Mouse (Mus musculus) erythroid progenitor cell, adult 5-6 weeks (primary cell): ENCODE results near the gene Plcg2. TPM values are rescaled to one million over a fixed set of nuclear protein-coding genes. Genes with fewer than 3 reads are reported as not detected.

Source experiments
- ATAC-seq: replicated peaks from 2 replicates; pipeline ENCODE4 v1.8.0; 2016; ENCODE audit warnings: moderate number of reproducible peaks, mild to moderate bottlenecking, moderate TSS enrichment, inconsistent platforms; ENCODE audit not compliant: poor library complexity, low FRiP score, severe bottlenecking
- total RNA-seq, 2 experiments: library from RNA; stranded (forward) in 1 of 2; stranded (reverse) in 1 of 2; fragments of 150-400 nt in 1 of 2; fragments of 186-747, 209-891 nt in 1 of 2; gene quantifications; 2 replicates each; pipeline versions ENCODE4 v1.2.3 to v1.2.4; 2015 to 2017; ENCODE audit warnings: low replicate concordance in 2 of 2

Plcg2 gene
- total RNA-seq, 2 experiments from 2014 or later = 8.5 to 16.8 TPM

DNA sequence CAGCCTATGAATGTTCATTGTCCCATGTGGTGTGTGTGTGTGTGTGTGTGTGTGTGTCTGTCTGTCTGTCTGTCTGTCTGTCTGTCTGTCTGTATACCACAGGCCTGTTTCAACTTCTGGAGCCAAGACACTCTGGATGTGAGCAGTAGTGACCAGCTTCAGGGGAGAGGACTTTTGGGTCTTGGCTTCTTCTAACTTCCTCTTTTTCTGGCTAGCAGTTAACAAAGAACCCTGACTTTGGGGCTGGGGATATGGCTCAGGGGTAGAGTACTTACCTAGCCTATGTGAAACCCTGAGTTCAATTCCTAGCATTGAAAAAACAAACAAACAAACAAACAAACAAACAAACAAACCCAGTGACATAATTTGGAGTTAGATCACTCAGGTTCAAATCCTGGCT, 44.9 kb downstream of the Plcg2 start:
- ATAC-seq = no peak

DNA sequence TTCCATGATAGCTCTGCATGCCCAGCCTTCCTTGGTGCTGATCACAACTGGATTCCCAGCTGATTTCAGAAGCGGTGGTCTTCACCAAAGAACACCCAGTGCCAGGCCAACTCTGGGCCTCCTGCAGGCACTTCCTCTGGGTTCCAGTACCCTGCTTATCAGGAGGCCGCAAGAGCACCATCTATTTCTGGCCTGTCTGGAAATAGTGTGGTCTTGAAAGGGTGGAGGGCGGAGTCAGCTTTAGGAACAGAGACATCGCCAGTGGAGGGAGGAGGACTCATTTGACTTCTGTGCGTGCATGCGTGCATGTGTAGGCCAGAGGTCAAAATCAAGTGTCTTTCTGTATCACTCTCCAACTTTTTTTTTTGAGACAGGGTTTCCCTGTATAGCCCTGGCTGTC, 45.7 kb downstream of the Plcg2 start:
- no peak for ATAC-seq

DNA sequence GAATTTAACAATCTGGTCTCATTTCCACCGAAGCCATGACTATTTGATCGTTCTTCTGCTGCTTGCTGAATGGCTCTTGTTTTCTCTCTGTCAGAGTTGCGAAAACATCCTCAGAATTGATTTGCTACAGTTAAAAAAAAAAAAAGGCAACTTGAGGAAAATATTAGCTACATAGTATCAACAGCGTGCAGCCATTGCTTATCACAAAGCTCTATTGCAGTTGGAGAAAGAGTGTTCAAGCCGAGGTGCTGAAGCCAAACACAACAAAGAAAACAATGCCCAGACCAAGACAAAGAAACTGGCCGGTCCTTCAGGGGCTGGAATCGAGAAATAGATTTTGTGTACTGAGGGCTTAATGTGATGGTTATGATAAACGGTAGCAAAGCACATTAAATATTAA, 47.0 kb downstream of the Plcg2 start:
- ATAC-seq = no peak

GRCm38 (mm10) chr8:117546386-117546785, 48.3 kb downstream of the Plcg2 start:
- no peak for ATAC-seq

GRCm38 (mm10) chr8:117547945-117548344, 49.9 kb downstream of the Plcg2 start:
- 0 out of 2 replicates have a peak, but pooled peaks have one; percentile 25 for ATAC-seq

DNA sequence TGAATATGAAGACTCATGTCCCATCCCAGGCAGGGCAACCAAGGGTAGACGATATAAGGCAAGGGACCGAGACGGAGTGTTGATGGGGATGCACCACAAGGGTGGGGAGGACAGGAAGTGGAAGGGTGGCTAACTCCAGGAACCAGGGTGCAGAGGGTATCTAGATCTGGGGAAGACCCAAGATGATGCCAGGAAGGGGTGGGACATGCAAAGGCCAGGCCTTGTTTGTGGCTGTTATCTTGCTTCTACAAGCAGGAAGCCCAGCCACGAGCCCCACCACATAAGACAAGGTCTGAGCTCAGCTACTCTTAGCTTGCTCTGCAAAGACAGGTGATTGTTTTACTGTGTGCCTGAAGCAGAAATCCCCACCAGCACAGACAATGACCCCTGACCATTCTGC, 50.4 kb downstream of the Plcg2 start:
- ATAC-seq = no peak

DNA sequence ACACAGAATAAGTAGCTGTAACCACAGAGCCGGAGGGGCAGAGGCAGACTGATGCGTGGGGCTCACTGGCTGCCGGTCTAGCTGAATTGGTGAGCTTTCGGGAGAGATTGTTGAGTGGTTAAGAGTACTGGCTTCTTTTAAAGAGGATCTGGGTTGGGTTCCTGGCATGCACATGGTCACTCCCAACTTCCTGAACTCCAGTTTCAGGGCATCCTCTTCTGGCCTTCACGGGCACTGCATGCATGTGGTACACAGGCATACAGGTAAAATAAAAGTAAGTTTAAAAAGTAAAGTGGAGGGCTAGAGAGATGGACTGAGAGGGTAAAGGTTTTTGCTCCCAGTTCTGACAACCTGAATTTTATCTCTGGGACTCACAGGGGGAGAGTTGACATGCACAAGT, 52.4 kb downstream of the Plcg2 start:
- ATAC-seq = no peak

DNA sequence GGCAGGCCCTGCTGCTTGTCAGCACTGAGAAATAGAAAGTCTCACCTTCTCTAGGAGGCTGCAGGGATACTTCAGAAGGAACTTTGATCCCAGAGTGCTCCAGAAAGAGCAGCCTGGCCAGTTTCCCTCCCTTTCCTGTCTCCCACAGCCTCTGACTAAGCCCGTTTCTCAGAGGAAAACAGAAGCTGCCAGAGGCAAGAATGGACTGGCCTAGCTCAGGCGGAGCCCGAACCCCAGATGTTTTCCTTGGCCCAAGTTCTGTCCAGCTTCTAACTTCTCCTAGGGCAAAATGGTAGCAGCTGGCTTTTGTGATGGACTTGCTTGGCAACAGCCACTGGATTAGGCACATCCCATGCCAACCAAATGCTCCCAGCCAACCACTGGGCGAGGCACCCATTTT, 62.9 kb downstream of the Plcg2 start:
- ATAC-seq = no peak

GRCm38 (mm10) chr8:117561735-117562361, 63.8 kb downstream of the Plcg2 start:
- no peak for ATAC-seq

GRCm38 (mm10) chr8:117562445-117563014, 64.4 kb downstream of the Plcg2 start:
- no peak for ATAC-seq

DNA sequence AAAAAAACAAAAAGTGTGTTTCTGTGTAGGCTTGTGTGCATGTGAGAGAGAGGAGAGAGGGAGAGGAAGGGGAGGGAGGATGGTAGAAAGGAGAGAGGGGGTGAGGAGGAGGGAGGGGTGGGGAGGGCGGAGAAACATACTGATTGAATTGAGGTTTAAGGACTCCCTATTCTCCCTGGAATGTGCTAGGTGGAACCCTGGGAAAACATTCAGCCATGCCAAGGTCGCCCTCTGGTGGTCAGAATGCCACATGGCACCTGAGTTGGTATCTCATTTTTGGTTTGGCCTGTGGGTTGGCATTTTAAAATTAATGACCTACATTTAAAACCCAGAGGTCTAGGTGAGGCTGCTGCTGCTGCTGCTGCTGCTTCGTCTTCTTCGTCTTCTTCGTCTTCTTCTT, 71.3 kb downstream of the Plcg2 start:
- ATAC-seq = no peak

GRCm38 (mm10) chr8:117576291-117576785, 78.2 kb downstream of the Plcg2 start:
- no peak for ATAC-seq

- no peak for ATAC-seq
These were observed 79.0 kb downstream of the Plcg2 start for GRCm38 (mm10) chr8:117577059-117577458.

DNA sequence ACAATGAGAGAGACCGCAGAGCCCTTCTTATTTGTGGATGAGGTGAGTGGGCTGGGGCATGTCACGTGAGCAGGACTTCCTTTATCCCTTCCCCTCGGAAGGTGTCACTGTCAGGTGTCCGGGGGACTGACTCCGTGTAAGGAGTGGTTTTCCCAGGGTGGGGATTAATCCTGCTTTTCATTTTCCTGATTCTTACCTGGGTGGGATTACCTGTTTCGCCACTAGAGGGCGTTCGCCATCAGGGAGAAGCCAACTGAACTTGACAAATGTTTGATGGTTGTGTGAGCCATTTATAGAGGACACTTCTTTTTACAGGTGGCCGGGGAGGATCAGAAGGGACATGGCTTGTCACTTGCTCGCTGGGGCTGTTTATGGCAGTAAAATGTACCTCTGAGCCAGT, 79.8 kb downstream of the Plcg2 start:
- peak; percentile 25; the same call in 1 of the 2 replicates for ATAC-seq

DNA sequence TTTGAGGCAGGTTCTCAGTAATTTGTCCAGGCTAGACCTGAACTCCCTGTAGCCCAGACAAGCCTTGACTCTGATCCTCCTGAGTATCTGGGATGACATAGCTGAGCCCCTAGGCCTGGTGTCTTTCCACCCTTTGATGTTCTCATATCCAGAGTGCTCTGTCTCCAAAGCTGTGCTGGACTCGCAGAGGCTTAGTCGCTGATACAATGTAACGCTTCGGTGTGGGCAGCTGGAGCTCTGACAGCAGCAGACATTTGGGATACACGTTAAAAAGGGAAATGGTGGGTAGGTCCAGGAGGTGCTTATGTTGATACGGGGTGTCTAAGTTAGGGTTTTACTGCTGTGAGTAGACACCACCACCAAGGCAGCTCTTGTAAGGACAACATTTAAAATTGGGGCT, 80.8 kb downstream of the Plcg2 start:
- ATAC-seq = no peak

GRCm38 (mm10) chr8:117593862-117594261, 95.8 kb downstream of the Plcg2 start:
- ATAC-seq = no peak

GRCm38 (mm10) chr8:117595001-117595400, 96.9 kb downstream of the Plcg2 start:
- ATAC-seq = no peak

DNA sequence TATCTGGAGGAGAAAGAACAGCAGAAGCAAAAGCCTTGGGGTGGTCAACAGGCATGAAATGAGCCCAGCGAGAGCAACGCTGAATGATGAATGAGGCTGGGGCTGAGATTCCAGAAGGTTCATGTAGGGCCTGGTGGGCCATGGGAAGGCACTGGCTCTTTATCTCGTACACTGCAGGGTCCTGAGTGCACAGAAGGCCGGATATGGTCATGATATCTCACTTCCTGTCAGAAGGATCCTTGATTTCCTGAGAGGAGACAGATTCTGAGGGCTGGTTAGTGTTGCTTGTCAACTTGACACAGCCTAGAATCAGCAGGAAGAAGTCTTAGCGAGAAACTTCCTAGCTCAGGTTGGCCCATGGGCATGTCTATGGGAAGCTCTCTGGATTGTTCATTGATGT, 98.7 kb downstream of the Plcg2 start:
- no peak for ATAC-seq

- ATAC-seq = no peak
These were observed 102.7 kb downstream of the Plcg2 start for GRCm38 (mm10) chr8:117600839-117601238.

DNA sequence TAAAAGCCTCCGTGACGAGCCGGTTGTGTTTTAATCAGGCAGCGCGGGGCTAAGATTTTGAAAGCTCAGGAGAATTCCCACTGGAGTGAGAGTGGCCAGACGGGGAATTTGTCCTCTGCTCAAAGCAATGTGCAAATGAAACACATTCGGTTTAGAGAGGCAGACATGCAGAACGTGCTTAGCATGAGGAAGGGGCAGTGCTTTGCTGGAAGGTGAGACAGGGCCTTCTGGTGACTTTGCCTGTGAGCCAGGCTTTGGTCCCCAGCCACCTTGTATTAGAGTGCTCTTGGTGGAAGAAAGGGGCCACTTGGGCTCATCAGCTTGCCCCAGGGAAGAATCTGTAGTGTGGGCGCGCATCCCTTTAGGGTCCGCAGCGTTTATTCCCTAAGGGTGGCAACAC, 106.0 kb downstream of the Plcg2 start:
- no peak for ATAC-seq

DNA sequence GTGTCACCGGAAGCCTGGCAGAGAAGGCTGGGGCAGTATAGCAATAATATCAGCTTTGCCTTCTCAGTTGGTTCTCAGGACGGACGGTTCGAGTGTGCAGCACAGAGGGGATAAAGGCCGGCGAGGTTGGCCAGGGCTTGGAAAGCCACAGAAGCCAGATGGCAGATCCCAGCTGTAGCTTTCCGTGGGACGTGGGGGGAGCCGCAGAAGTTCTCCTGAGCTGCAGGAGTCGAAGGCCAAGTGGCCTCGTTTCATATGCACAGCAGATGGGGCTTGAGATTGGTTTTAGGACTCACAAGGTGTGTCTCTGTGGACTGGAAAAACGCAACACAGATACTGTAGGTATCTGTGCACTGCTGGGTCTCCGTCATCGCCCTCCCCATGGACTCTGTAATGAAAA, 106.6 kb downstream of the Plcg2 start:
- no peak for ATAC-seq

DNA sequence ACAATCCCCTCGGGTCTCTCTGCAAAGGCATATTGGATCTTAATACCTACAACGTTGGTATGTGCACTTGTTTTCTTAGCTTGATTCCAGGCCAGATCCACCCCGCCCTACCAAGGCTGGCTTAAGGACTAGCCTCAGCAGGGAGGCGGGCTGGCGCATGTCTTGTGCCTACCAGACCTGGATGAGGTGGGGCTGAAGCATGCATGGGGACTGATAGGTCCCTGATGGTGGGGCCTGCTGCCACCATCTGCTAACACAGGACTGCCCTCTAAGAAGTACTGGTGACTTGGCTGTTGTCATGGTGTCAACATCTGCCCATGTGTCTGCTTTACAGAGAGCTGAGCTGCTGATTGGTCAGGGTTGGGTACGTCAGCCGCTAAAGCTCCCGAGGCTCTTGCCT, 107.1 kb downstream of the Plcg2 start:
- no peak for ATAC-seq
